Mouse (Mus musculus) CH12.LX (cell line): Measurements from ENCODE around the gene Eif4e1b.

Experiments used
- CTCF ChIP-seq, 2 experiments: IDR thresholded peaks in 1 of 2; conservative IDR thresholded peaks in 1 of 2; 2 replicates each; pipeline ENCODE4 v1.5.1; 2011 to 2012; ENCODE audit warnings: low read depth in 2 of 2, low read length in 2 of 2, improper control_type of control experiment in 1 of 2, inconsistent platforms in 1 of 2, mild to moderate bottlenecking in 1 of 2, moderate library complexity in 1 of 2
- RAD21 ChIP-seq: IDR thresholded peaks from 2 replicates; pipeline ENCODE4 v1.6.1; 2011; ENCODE audit warnings: low read depth, mild to moderate bottlenecking, low read length, improper control_type of control experiment, moderate library complexity
- SIN3A ChIP-seq: IDR thresholded peaks from 2 replicates; pipeline ENCODE4 v1.6.1; 2012; ENCODE audit warnings: low read length, improper control_type of control experiment, inconsistent platforms

- TF ChIP-seq RAD21, result no peak; the same call in none of the 2 replicates
- TF ChIP-seq SIN3A, result no peak
- TF ChIP-seq CTCF (conservative IDR thresholded peaks at IDR 0.05 in 1 of 2, IDR thresholded peaks at IDR 0.05 in 1 of 2; ENCODE audit: low read depth in 2 of 2, low read length in 2 of 2), result peak in 1 of 2 experiments; percentile 40; a peak in 2 of 4 replicates
Measured at GRCm38 (mm10) chr13:54805134-54805838, 21.5 kb downstream of the Eif4e1b start.
